Mouse (Mus musculus): ENCODE measurements around the gene Gng4.

The Gng4 gene

GRCm38 (mm10) chr13:13818696-13819095 is 34.8 kb downstream of the Gng4 start:
- DNase-seq (ENCODE audit: low spot score): no peak

- no peak for DNase-seq (ENCODE audit: low spot score)
Observed at GRCm38 (mm10) chr13:13820234-13821123, 36.6 kb downstream of the Gng4 start.

- no peak for DNase-seq (ENCODE audit: low spot score)
Observed at GRCm38 (mm10) chr13:13824946-13825345, 41.1 kb downstream of the Gng4 start.

- no peak for DNase-seq (ENCODE audit: low spot score)
Observed at GRCm38 (mm10) chr13:13826533-13826932, 42.7 kb downstream of the Gng4 start.

- DNase-seq (ENCODE audit: low spot score): no peak
Observed at GRCm38 (mm10) chr13:13828125-13828524, 44.3 kb downstream of the Gng4 start.

- no peak for DNase-seq (ENCODE audit: low spot score)
Observed at GRCm38 (mm10) chr13:13830469-13831074, 46.7 kb downstream of the Gng4 start.

GRCm38 (mm10) chr13:13835180-13835579 is 51.3 kb downstream of the Gng4 start:
- DNase-seq (ENCODE audit: low spot score): no peak

GRCm38 (mm10) chr13:13845021-13845420 is 61.2 kb downstream of the Gng4 start:
- DNase-seq (ENCODE audit: low spot score): no peak

- no peak for DNase-seq (ENCODE audit: low spot score)
Observed at GRCm38 (mm10) chr13:13847075-13847599, 63.3 kb downstream of the Gng4 start.

- DNase-seq (ENCODE audit: low spot score): no peak
Observed at GRCm38 (mm10) chr13:13857190-13857589, 73.3 kb downstream of the Gng4 start.

- DNase-seq (ENCODE audit: low spot score): no peak
Observed at GRCm38 (mm10) chr13:13862346-13862745, 78.5 kb downstream of the Gng4 start.

GRCm38 (mm10) chr13:13862941-13863340 is 79.1 kb downstream of the Gng4 start:
- DNase-seq (ENCODE audit: low spot score): no peak

GRCm38 (mm10) chr13:13866339-13866738 is 82.5 kb downstream of the Gng4 start:
- no peak for DNase-seq (ENCODE audit: low spot score)

- DNase-seq (ENCODE audit: low spot score): no peak
Observed at GRCm38 (mm10) chr13:13867078-13867759, 83.4 kb downstream of the Gng4 start.

GRCm38 (mm10) chr13:13867922-13868321 is 84.1 kb downstream of the Gng4 start:
- no peak for DNase-seq (ENCODE audit: low spot score)

Measured in urinary bladder, postnatal 25 days (tissue).